Mouse (Mus musculus) midbrain, embryonic 14.5 days (tissue): ENCODE data around the gene Fhl3. TPM values are rescaled to one million over a fixed set of nuclear protein-coding genes. Genes with fewer than 3 reads are reported as not detected.

Experiments used
- ATAC-seq: fragments of 200-750 bp; cut with Nextera tagmentation; 2 replicates; pipeline ENCODE4 v1.8.0; 2017; ENCODE audit warnings: moderate number of reproducible peaks, moderate library complexity; ENCODE audit not compliant: low FRiP score, low TSS enrichment
- DNase-seq: peaks from one replicate; pipeline ENCODE4 v3.0.0-alpha.2; 2015
- H3K27ac ChIP-seq: fragments of 300-500 bp; sonication (generic); replicated peaks from 2 replicates; pipeline ENCODE4 v1.5.1; 2014; ENCODE audit warnings: mild to moderate bottlenecking, low read depth, low read length, moderate library complexity
- H3K27me3 ChIP-seq: fragments of 300-500 bp; sonication (generic); 2 replicates; pipeline ENCODE4 v1.6.1; 2014; ENCODE audit warnings: low read length, control low read depth, mixed read lengths; ENCODE audit not compliant: control insufficient read depth, insufficient read depth
- H3K36me3 ChIP-seq: fragments of 300-500 bp; sonication (generic); 2 replicates; pipeline ENCODE4 v1.6.1; 2014; ENCODE audit warnings: low read length, control low read depth; ENCODE audit not compliant: control insufficient read depth, insufficient read depth
- H3K4me1 ChIP-seq: fragments of 300-500 bp; sonication (generic); 2 replicates; pipeline ENCODE4 v1.6.1; 2014; ENCODE audit warnings: mild to moderate bottlenecking, antibody characterized with exemption, low read length, control low read depth; ENCODE audit not compliant: control insufficient read depth, insufficient read depth
- H3K4me2 ChIP-seq: fragments of 300-500 bp; sonication (generic); 2 replicates; pipeline ENCODE4 v1.6.1; 2014; ENCODE audit warnings: mild to moderate bottlenecking, low read length, moderate library complexity
- H3K4me3 ChIP-seq: fragments of 300-500 bp; sonication (generic); replicated peaks from 2 replicates; pipeline ENCODE4 v1.5.1; 2014; ENCODE audit warnings: low read depth, low read length
- H3K9ac ChIP-seq: fragments of 300-500 bp; sonication (generic); replicated peaks from 2 replicates; pipeline ENCODE4 v1.6.1; 2014; ENCODE audit warnings: mild to moderate bottlenecking, low read length, moderate library complexity
- H3K9me3 ChIP-seq: fragments of 300-500 bp; sonication (generic); 2 replicates; pipeline ENCODE4 v1.6.1; 2016; ENCODE audit warnings: low read length, control low read depth, mixed read lengths; ENCODE audit not compliant: control insufficient read depth
- WGBS: fragments of 180-500 bp; shearing (Covaris S2); extraction: QIAGEN DNeasy Blood & Tissue Kit; methylation state at CpG from one replicate; pipeline ENCODE4 v1.1.7; 2014; 5-methylcytosine and 5-hydroxymethylcytosine counted together
- microRNA counts: library from miRNA; unstranded; fragments of <30 nt; microRNA quantifications from one replicate; lab custom pipeline; 2016
- microRNA-seq: library from miRNA; unstranded; fragments of <30 nt; microRNA quantifications from one replicate; pipeline ENCODE4, GENCODE M21; 2016
- polyA plus RNA-seq: library from polyadenylated mRNA; unstranded; fragments of >200 nt; fragmentation: Nextera tagmentation; extraction: Ambion mirVana; gene quantifications from 2 replicates; pipeline ENCODE4 v1.2.1, GENCODE M21; 2014

The Fhl3 gene
- polyA plus RNA-seq, 1 experiment from 2014 or later = 1.8 TPM

DNA sequence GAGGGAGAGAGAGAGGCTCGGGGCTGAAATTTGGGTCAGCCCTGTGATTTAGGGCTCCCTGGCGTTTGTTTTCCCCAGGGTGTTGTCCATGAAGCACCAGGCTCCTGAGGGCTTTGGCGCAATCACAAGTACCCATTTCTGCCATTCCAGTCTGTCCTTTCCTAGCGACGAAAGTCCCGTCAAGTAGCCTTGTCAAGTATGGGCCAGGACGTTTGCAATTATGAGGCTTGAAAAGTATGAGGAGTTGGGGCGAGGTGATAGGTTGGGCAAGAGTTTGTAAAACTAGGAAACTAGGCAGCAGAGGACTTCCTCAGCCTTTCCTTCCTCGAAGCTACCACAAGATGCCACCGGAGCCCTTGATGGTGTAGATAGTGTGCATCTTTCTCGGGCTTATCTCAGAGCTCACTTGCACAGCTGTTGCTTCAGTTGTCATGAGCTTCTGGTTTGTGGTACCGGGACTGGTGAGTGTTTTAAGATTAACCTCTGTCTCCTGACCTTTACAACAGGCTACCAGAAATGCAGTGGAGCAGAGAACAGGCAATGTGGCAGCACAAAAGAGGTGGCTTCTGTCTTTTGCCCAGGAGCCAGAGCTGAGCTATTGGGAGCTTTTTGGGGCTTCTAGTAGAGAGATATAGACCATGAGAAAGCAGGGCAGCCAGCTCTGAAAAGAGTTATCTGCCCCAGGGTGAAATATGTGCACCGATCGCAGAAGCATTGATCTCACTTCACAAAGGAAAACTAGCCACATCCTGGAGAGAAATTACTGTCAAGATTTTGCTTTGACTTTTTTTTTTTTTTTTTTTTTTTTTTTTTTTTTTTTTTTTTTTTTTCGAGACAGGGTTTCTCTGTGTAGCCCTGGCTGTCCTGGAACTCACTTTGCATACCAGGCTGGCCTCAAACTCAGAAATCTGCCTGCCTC lies 52.0 kb downstream of the Fhl3 start:
- peak overlapping the region; percentile 73 for H3K4me3 ChIP-seq

DNA sequence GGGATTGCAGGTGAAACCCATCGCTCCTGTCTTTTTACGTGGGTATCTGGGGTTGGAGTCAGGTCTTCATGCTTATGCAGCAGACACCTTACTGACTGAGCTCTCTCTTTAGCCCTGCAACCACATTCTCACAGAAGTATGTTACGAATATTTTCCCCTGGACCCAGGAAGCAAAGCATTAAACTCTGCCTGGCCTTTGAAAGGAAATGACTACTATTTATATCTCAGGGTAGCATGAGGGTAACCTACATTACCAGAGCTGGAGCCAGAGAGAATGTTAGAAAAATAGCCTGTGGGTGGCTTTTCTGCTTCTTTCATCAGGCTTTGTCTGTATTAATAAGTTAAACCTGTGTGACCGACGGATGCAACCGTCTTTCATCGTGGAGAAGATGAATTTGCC lies 55.0 kb downstream of the Fhl3 start:
- Histone ChIP-seq H3K9ac (0 out of 2 replicates have a peak overlapping the region, but pooled peaks have one; percentile 6), H3K4me3 (no peak overlapping the region), H3K27me3 (no peaks in the 10 kb centered on the region), H3K36me3 (no peaks in the 10 kb centered on the region), H3K4me1 (peaks cover 9% of the 10 kb centered on the region), H3K9me3 (no peaks in the 10 kb centered on the region), H3K4me2 (no peak overlapping the region), H3K27ac (no peak overlapping the region)
- DNase-seq = no peak
- 72% methylated on average over 7 of the region's 7 CpGs for WGBS
- no peak for ATAC-seq

More for the DNA sequence above, 52.0 kb downstream of the Fhl3 start:
- H3K9ac ChIP-seq = peak overlapping the region; percentile 71
- 15% methylated on average over 15 of the region's 15 CpGs for WGBS
- H3K9me3 ChIP-seq = no peaks in the 10 kb centered on the region
- H3K4me2 ChIP-seq = peak overlapping the region; percentile 98
- DNase-seq = no peak
- peaks cover 13% of the 10 kb centered on the region; the same call in 1 of the 2 replicates for H3K36me3 ChIP-seq
- no peaks in the 10 kb centered on the region for H3K27me3 ChIP-seq
- ATAC-seq = no peak
- H3K4me1 ChIP-seq = peaks cover 9% of the 10 kb centered on the region
- H3K27ac ChIP-seq = no peak overlapping the region

MicroRNAs within 50 kb of the gene (microRNA counts, 519-probe panel; counts per million panel counts)
- microRNA mmu-miR-697 (lab: Ali Mortazavi, UCI) (not detected), microRNA mmu-miR-698 (lab: Ali Mortazavi, UCI) (not detected)

Small RNA genes lying within 50 kb of the gene (microRNA-seq; reads per million reads assigned to microRNA genes)
- gene Gm24721 (not detected), gene Mir697 (not detected), gene Mir698 (0.44 reads per million)

Other genes with a start within 250 kb of the Fhl3 start
- 0.61 and 0.84 TPM in 2 replicates for gene 3100002H09Rik, start 89.9 kb upstream of the Fhl3 start, polyA plus RNA-seq
- 21.7 and 22.6 TPM in 2 replicates for gene Pou3f1, start 43.9 kb upstream of the Fhl3 start, polyA plus RNA-seq
- gene Utp11, start 7.1 kb upstream of the Fhl3 start, polyA plus RNA-seq = 37.6 and 38.2 TPM in 2 replicates
- 94.9 and 116 TPM in 2 replicates for gene Sf3a3, start 14.1 kb downstream of the Fhl3 start, polyA plus RNA-seq
- 16.4 and 26.4 TPM in 2 replicates for gene Inpp5b, start 41.1 kb downstream of the Fhl3 start, polyA plus RNA-seq
- gene Mtf1, start 101.4 kb downstream of the Fhl3 start, polyA plus RNA-seq = 11.4 and 13.4 TPM in 2 replicates
- 57.3 and 59.1 TPM in 2 replicates for gene Yrdc, start 150.0 kb downstream of the Fhl3 start, polyA plus RNA-seq
- 85.1 and 110 TPM in 2 replicates for gene 1110065P20Rik, start 150.5 kb downstream of the Fhl3 start, polyA plus RNA-seq
- 16.9 and 18.5 TPM in 2 replicates for gene Maneal, start 161.5 kb downstream of the Fhl3 start, polyA plus RNA-seq
- 9.6 and 10.7 TPM in 2 replicates for gene Epha10, start 180.2 kb downstream of the Fhl3 start, polyA plus RNA-seq
- gene 9930104L06Rik, start 236.3 kb downstream of the Fhl3 start, polyA plus RNA-seq = 4.9 and 5.6 TPM in 2 replicates
- gene Cdca8, start 238.6 kb downstream of the Fhl3 start, polyA plus RNA-seq = 22.8 and 34.7 TPM in 2 replicates